Mouse (Mus musculus): ENCODE results near the gene Il17rd. TPM values are rescaled to one million over a fixed set of nuclear protein-coding genes. Genes with fewer than 3 reads are reported as not detected.

The Il17rd gene
- polyA plus RNA-seq, 1 experiment from 2014 or later, result 15.5 TPM

DNA sequence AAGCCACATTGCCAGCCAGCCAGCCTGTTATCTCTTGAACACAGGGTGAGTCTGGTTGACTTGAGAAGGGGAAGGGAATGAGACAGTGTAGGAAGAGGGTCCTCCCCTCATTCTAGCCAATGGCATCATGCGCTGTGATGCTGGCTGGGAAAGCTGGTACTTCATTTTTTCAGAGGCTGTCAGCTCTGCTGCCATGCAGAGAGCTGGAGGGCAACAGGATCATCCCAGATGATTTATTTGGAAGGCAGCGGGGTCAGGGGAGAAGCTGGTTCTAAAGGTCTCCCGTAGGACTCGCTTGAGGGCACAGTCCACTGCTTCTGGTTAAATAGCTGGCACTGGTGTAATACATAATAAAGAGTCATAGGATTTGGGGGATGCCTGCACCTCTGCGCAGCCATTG, 79.8 kb downstream of the Il17rd start:
- H3K4me3 ChIP-seq (replicated peaks), result no peak overlapping the region
- no peak overlapping the region for H3K9ac ChIP-seq (replicated peaks)
- H3K9me3 ChIP-seq, result no peaks in the 10 kb centered on the region
- ATAC-seq (ENCODE audit: insufficient number of reproducible peaks, insufficient read depth, low FRiP score, low TSS enrichment, low read depth), result no peak
- WGBS, result 79% methylated on average over 5 of the region's 5 CpGs
- peaks cover 15% of the 10 kb centered on the region for H3K4me1 ChIP-seq (replicated peaks)
- no peak overlapping the region for H3K4me2 ChIP-seq
- peaks cover 40% of the 10 kb centered on the region for H3K27me3 ChIP-seq
- no peaks in the 10 kb centered on the region for H3K36me3 ChIP-seq
- no peak overlapping the region for H3K27ac ChIP-seq

DNA sequence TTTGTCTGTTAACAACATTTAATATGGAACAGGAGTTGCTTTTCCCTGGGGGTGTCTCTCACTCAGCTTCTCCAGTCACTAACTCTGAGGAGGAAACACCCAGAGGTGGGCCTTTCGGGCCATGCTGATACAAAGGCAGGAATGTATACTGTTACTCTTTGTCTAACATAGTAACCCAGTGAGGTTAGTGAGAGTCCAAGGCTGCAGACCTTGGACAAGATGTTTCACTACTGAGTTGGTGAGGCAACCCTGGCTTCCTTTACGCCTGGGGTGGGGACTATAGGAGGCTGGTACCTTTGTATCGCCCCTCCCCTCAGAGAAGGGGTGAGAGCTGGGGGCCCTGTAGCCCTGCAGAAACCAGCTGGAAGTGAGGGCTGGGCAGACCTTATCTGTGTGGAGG, 83.9 kb downstream of the Il17rd start:
- H3K9ac ChIP-seq (replicated peaks), result no peak overlapping the region
- WGBS, result 65% methylated on average over 3 of the region's 3 CpGs
- H3K4me3 ChIP-seq (replicated peaks), result no peak overlapping the region
- H3K36me3 ChIP-seq, result no peaks in the 10 kb centered on the region
- no peak overlapping the region for H3K4me2 ChIP-seq
- H3K9me3 ChIP-seq, result peaks cover 4% of the 10 kb centered on the region; the same call in 1 of the 2 replicates
- no peak overlapping the region for H3K27ac ChIP-seq
- no peak for ATAC-seq (ENCODE audit: insufficient number of reproducible peaks, insufficient read depth, low FRiP score, low TSS enrichment, low read depth)
- peaks cover 7% of the 10 kb centered on the region; the same call in 1 of the 2 replicates for H3K27me3 ChIP-seq
- peaks cover 3% of the 10 kb centered on the region for H3K4me1 ChIP-seq (replicated peaks)

DNA sequence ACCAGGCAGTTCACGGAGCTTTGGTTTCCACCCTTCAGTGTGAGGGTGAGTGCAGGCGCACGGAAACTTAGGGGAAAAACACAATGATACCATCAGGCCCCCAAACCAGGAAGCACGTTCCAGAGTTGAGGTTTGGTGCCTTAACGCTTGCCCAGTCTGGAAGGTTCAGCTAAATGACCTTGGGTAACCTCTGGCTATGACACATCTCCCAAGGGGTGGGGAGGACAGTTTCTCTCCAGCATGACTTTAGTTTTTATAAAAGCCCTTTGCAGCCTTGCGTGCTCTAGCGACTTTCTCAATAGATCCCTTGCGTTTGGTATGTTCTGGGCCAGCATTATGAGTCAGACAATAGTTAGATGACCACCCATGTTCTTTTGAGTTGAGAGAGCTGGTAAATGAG, 84.8 kb downstream of the Il17rd start:
- Histone ChIP-seq H3K27me3 (peaks cover 3% of the 10 kb centered on the region; the same call in 1 of the 2 replicates), H3K36me3 (no peaks in the 10 kb centered on the region), H3K27ac (0 out of 2 replicates have a peak overlapping the region, but pooled peaks have one; percentile 23), H3K9ac (replicated peaks) (no peak overlapping the region), H3K4me3 (replicated peaks) (no peak overlapping the region), H3K4me2 (no peak overlapping the region), H3K9me3 (peaks cover 4% of the 10 kb centered on the region; the same call in 1 of the 2 replicates), H3K4me1 (replicated peaks) (peaks cover 3% of the 10 kb centered on the region)
- no peak for ATAC-seq (ENCODE audit: insufficient number of reproducible peaks, insufficient read depth, low FRiP score, low TSS enrichment, low read depth)
- 60% methylated on average over 8 of the region's 8 CpGs for WGBS

DNA sequence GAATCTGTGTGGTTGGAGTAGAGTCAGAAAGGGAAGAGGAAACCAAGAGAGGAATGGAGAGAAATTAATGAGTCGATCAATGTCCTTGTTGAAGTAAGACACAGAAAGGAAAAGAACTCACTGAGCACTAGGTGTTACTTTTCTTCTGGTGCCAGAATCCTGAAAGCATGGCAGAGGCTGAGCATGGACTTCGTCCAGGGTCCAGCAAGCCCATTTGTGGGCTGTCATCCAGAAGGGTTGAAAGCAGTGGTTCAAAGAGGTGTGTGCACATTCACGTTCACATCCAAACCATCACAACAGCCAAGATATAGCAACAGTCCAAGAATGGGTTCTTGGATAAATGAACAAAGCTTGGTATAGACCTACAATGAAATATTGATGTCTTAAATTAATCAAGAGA, 91.3 kb downstream of the Il17rd start:
- WGBS, result 97% methylated on average over 3 of the region's 3 CpGs
- no peak overlapping the region for H3K4me2 ChIP-seq
- no peak for ATAC-seq (ENCODE audit: insufficient number of reproducible peaks, insufficient read depth, low FRiP score, low TSS enrichment, low read depth)
- no peaks in the 10 kb centered on the region for H3K4me1 ChIP-seq (replicated peaks)
- no peak overlapping the region for H3K9ac ChIP-seq (replicated peaks)
- H3K4me3 ChIP-seq (replicated peaks), result no peak overlapping the region
- H3K27me3 ChIP-seq, result no peaks in the 10 kb centered on the region
- no peak overlapping the region for H3K27ac ChIP-seq
- peaks cover 2% of the 10 kb centered on the region; the same call in 1 of the 2 replicates for H3K9me3 ChIP-seq
- no peaks in the 10 kb centered on the region for H3K36me3 ChIP-seq

DNA sequence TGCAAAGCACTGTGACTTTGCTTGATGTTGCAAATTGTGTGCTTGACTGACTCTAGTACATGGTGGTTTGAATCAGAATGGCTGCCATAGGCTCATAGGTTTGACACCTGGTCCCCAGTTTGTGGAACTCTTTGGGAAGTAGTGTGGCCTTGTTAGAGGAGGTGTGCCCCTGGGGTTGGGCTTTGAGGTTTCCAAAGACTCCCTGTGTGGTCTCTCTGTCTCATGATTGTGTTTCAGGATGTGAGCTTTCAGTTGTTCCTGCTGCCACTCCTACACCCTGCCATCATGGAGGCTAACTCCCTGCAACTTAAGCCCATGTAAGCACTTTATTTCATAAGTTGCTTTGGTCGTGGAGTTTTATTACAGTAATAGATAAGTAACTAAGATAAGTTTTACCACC, 91.9 kb downstream of the Il17rd start:
- Histone ChIP-seq H3K27me3 (no peaks in the 10 kb centered on the region), H3K4me2 (no peak overlapping the region), H3K36me3 (no peaks in the 10 kb centered on the region), H3K9ac (replicated peaks) (no peak overlapping the region), H3K4me1 (replicated peaks) (no peaks in the 10 kb centered on the region), H3K27ac (no peak overlapping the region), H3K4me3 (replicated peaks) (no peak overlapping the region), H3K9me3 (no peaks in the 10 kb centered on the region)
- ATAC-seq (ENCODE audit: insufficient number of reproducible peaks, insufficient read depth, low FRiP score, low TSS enrichment, low read depth), result no peak
- WGBS, result 64% methylated on average over 1 of the region's 1 CpGs

DNA sequence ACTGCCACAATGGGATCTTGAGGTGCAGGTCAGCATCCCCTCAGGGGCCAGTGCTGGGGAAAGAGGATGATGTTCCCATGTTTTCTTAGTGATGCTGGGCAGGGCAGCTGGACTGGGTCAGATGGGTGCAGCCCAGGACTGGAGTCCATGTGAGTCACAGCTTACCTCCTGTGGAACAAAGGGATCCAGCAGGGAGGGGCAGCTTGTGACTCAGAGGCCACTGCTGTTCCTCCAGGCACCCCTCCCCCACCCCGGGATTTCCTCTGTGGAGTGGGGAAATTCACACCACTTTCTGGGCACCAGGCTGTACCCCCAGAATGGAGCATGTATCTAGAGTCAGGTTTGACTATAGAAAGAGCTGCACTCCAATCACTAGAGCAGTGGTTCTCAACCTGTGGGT, 92.8 kb downstream of the Il17rd start:
- Histone ChIP-seq H3K27ac (no peak overlapping the region), H3K27me3 (no peaks in the 10 kb centered on the region), H3K4me3 (replicated peaks) (no peak overlapping the region), H3K36me3 (no peaks in the 10 kb centered on the region), H3K4me2 (no peak overlapping the region), H3K9ac (replicated peaks) (no peak overlapping the region), H3K9me3 (no peaks in the 10 kb centered on the region), H3K4me1 (replicated peaks) (no peaks in the 10 kb centered on the region)
- WGBS, result 67% methylated on average over 1 of the region's 1 CpGs
- no peak for ATAC-seq (ENCODE audit: insufficient number of reproducible peaks, insufficient read depth, low FRiP score, low TSS enrichment, low read depth)

DNA sequence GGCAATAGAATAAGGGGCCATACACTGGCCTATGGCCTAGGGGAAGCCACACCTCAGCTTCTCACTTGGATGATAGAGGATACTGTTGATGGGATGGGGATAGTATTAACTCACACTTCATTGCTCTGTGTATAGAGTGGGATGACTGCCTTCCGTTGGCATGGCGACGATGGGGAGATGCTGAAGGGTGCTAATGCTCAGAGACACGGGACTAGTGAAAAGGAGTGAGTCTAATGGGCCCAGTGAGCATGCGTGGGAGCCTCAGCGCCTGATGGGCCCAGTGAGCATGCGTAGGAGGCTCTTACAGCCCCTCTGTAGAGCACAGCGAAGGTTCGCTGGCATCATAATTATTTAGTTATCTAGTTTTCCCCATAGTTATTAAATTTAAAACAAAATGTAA, 100.2 kb downstream of the Il17rd start:
- peaks cover 9% of the 10 kb centered on the region for H3K4me1 ChIP-seq (replicated peaks)
- H3K9me3 ChIP-seq, result no peaks in the 10 kb centered on the region
- WGBS, result 89% methylated on average over 9 of the region's 9 CpGs
- H3K36me3 ChIP-seq, result no peaks in the 10 kb centered on the region
- H3K4me2 ChIP-seq, result no peak overlapping the region
- no peak overlapping the region for H3K27ac ChIP-seq
- no peaks in the 10 kb centered on the region for H3K27me3 ChIP-seq
- H3K9ac ChIP-seq (replicated peaks), result no peak overlapping the region
- ATAC-seq (ENCODE audit: insufficient number of reproducible peaks, insufficient read depth, low FRiP score, low TSS enrichment, low read depth), result no peak
- H3K4me3 ChIP-seq (replicated peaks), result no peak overlapping the region

DNA sequence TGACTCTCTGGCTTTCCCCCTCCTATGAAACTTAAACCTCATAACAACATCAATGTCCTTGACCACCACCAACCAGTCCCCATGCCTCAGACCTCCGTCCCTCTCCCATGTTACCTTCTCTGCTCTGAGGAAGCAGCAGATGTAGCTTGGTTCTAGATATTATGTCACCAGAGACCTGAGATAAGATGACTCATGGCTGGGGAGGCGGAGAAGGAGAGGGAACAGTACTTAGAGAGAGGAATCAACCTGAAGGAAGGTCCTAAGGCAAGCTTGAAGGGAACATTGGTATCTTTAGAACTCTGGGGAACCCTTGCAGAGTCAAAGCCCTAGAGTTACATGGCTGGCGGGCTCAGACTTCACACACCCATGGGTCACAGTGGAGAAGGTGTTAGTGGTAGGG, 101.2 kb downstream of the Il17rd start:
- no peak overlapping the region for H3K4me3 ChIP-seq (replicated peaks)
- H3K27me3 ChIP-seq, result no peaks in the 10 kb centered on the region
- H3K9me3 ChIP-seq, result no peaks in the 10 kb centered on the region
- H3K36me3 ChIP-seq, result no peaks in the 10 kb centered on the region
- ATAC-seq (ENCODE audit: insufficient number of reproducible peaks, insufficient read depth, low FRiP score, low TSS enrichment, low read depth), result no peak
- no peak overlapping the region for H3K9ac ChIP-seq (replicated peaks)
- no peak overlapping the region for H3K4me2 ChIP-seq
- 87% methylated on average over 3 of the region's 3 CpGs for WGBS
- no peak overlapping the region for H3K27ac ChIP-seq
- H3K4me1 ChIP-seq (replicated peaks), result peaks cover 18% of the 10 kb centered on the region

DNA sequence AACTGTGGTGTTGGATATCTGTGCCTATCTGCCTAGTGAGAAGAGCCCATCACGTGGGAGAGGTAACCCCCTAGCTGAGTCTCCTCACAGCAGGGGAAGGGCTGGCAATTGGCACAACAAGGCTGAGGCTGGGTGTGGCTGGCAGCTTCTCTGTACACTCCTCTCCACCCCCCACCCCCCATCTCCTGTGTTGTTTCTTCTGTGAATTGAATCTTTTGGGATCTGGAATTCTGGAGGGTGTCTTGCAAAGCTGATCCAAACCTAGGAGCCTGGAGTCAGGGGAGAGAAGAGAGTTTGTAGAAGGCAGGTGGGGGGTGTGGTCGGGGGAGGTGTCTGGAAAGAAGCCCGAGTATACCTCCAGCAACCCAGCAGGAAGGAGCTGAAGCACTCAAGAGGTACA, 102.7 kb downstream of the Il17rd start:
- 18% methylated on average over 3 of the region's 3 CpGs for WGBS
- H3K36me3 ChIP-seq, result no peaks in the 10 kb centered on the region
- peaks cover 27% of the 10 kb centered on the region for H3K4me1 ChIP-seq (replicated peaks)
- no peak overlapping the region for H3K27ac ChIP-seq
- H3K27me3 ChIP-seq, result no peaks in the 10 kb centered on the region
- no peak overlapping the region for H3K4me2 ChIP-seq
- H3K4me3 ChIP-seq (replicated peaks), result no peak overlapping the region
- no peak for ATAC-seq (ENCODE audit: insufficient number of reproducible peaks, insufficient read depth, low FRiP score, low TSS enrichment, low read depth)
- H3K9ac ChIP-seq (replicated peaks), result no peak overlapping the region
- H3K9me3 ChIP-seq, result no peaks in the 10 kb centered on the region

DNA sequence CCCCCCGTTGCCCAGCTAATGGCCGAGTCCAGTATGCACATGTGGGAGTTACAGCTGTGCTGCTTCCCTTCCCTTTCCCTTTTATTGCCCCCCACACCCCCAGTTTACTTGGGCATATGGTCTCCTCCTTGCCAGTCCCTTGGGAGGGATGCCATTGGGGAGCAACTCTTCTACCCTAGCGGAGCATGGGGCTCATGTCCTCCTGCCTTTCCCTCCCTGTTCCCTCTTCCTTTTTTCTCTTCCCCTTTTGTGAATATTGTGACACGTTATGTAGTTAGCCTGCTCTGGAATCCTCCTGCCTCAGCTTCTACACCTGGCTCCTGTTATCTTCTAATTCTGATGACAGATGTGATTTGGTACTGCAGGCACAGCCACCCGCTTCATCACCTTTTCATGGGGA, 103.9 kb downstream of the Il17rd start:
- H3K27me3 ChIP-seq, result no peaks in the 10 kb centered on the region
- 54% methylated on average over 5 of the region's 5 CpGs for WGBS
- H3K36me3 ChIP-seq, result no peaks in the 10 kb centered on the region
- H3K4me1 ChIP-seq (replicated peaks), result peaks cover 27% of the 10 kb centered on the region
- ATAC-seq (ENCODE audit: insufficient number of reproducible peaks, insufficient read depth, low FRiP score, low TSS enrichment, low read depth), result no peak
- H3K9ac ChIP-seq (replicated peaks), result no peak overlapping the region
- H3K9me3 ChIP-seq, result no peaks in the 10 kb centered on the region
- no peak overlapping the region for H3K4me3 ChIP-seq (replicated peaks)
- no peak overlapping the region for H3K27ac ChIP-seq
- no peak overlapping the region for H3K4me2 ChIP-seq

DNA sequence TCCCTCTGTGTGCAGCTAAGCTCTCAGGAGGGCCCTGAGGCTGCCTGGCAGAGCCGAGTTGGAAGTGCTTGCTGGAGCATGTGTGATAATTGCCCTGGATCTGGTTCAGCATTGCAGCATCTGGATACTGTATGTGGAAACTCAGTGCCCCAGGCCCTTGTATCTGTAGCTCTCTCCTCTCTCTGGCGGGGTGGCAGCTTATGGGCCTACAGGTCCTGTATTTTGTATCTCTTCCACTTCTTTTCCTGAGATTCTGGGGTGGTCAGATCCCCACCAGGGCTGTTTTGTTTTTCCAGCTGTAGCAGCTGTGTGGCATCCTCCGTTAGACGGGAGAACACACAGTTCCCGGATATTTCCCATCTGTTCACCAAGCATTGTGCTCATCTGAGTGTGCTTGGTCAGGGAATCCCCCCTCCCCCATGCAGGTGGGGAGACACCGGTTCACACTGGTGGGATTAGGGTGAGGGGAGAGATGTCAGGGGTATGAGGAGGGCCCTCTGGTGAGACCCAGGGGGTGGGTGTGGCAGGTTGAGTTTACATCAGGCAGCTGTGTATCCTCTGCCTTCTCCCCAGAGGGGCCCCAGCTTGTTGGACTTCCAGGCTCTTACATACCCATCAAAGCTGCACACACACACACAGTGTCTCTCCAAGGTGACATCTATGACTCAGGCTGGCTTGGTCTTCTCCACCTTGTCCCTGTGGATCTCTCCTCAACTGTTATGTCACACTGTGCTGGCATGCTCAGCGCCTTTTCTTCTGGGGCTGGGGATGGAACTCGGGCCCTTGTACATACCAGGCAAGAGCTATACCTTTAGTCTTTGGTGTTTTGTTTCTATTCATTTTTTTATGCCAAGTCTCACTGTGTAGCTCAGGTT, 106.7 kb downstream of the Il17rd start:
- WGBS, result 50% methylated on average over 8 of the region's 8 CpGs
- Histone ChIP-seq H3K4me1 (replicated peaks) (peaks cover 27% of the 10 kb centered on the region), H3K4me3 (replicated peaks) (no peak overlapping the region), H3K4me2 (no peak overlapping the region), H3K9me3 (no peaks in the 10 kb centered on the region), H3K36me3 (no peaks in the 10 kb centered on the region), H3K27me3 (no peaks in the 10 kb centered on the region), H3K9ac (replicated peaks) (no peak overlapping the region), H3K27ac (peak overlapping the region; percentile 73)
- ATAC-seq (ENCODE audit: insufficient number of reproducible peaks, insufficient read depth, low FRiP score, low TSS enrichment, low read depth), result no peak

DNA sequence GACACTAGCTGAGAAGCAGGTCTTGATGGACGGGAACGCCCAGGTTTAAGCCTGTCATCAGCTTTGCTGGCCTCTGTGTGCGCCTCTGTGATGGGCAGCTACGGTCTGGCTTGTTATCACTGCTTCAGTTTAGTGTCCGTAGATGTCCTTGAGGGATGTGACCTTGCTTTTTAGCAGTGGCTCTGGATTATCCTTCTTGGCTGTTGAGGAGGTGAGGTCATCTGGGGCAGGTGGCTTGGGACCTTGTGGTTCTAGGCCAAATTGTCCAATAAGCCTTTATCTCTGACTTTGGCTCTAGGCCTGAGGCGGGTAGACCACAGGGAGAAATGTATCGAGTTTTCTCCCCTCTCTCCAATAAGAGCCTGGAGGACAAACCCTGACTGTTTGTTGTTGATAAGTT, 109.0 kb downstream of the Il17rd start:
- H3K9me3 ChIP-seq, result no peaks in the 10 kb centered on the region
- no peak overlapping the region for H3K4me2 ChIP-seq
- H3K4me1 ChIP-seq (replicated peaks), result peaks cover 37% of the 10 kb centered on the region
- H3K4me3 ChIP-seq (replicated peaks), result no peak overlapping the region
- no peak for ATAC-seq (ENCODE audit: insufficient number of reproducible peaks, insufficient read depth, low FRiP score, low TSS enrichment, low read depth)
- H3K36me3 ChIP-seq, result no peaks in the 10 kb centered on the region
- WGBS, result 92% methylated on average over 7 of the region's 7 CpGs
- H3K27me3 ChIP-seq, result no peaks in the 10 kb centered on the region
- no peak overlapping the region for H3K27ac ChIP-seq
- H3K9ac ChIP-seq (replicated peaks), result no peak overlapping the region

Data from limb, embryonic 12.5 days (tissue).